Mouse (Mus musculus) testis, postnatal 10 days (tissue): ENCODE results near the gene Olfr153.
"Not testable (repeated sequence)": the region's sequence is repeated elsewhere in the genome, so short reads cannot be mapped to it uniquely, and the experiment has no call there.

Experiments
- DNase-seq: peaks from one replicate; pipeline ENCODE4 v3.0.0; 2021; ENCODE audit warnings: low spot score

Olfr153 gene

DNA sequence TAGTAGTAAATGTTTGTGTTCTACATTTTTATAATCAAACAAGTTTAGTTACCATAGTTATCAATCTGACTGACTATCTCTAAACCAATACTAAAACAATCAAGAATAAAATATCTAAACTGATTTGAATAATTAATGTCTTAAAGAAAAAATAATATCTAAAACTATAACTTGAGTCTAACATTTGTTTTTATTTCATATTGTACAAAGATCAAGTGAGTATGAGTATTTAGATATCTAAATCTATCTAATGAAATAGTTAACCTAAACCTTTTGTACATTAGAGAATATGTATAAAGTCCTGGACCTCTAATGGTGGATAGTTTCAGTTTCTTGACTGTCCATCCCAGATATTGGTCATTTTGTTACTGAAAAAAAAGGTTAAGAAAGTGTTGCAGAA lies at the start of gene Olfr153:
TSS of gene Olfr153 (plus strand) at position 301 of the 400 bp plus-strand sequence.
- DNase-seq, result no peak

DNA sequence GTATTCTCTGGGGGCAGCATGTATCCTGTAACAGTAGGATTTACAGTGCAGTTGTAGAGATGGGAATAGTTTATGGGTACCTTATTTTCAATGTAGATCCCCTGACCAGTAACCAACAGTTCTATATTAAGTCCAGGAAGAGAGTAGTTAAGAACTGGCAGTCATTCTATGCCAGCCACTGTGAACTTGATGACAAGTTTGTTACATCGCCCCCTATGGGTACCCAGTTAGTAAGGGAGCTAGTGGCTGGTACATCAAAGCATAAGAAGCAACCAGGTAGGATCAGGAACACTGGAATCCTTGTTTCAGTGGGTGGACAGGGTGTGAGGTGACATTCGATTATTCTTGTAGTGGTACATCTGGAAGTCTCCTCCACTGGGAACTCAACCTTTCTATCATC lies 49.3 kb upstream of the Olfr153 start:
- no peak for DNase-seq

GRCm38 (mm10) chr2:87496993-87497392 lies 34.6 kb upstream of the Olfr153 start, which contains the start of gene Pramel7:
Pramel7 (minus strand) TSS chr2:87497093.
- DNase-seq, result not testable (repeated sequence)

DNA sequence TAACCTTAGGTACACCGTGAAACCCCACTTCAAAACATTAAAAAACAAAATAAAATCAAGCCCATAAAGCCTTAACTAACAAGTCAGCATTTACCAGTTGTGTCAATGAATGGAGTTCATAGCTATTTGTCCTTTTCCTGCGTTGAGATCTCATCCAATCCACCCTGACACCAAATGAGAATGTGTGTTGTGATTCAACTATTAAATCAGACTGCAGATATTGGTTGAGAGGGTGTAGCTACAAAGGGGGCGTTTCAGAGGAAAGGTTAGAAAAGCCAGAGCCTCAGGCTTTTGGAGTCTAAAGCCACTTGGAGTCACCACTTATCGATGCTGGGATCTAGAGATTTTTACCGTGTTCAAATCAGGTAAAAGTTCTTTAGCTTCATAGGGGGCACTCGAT lies 25.3 kb upstream of the Olfr153 start, which contains the start of gene Pramel6:
TSS of gene Pramel6 (plus strand) at position 301 of the 400 bp plus-strand sequence.
- no peak for DNase-seq

- no peak for DNase-seq
These were observed 16.6 kb upstream of the Olfr153 start for GRCm38 (mm10) chr2:87515046-87515445.

DNA sequence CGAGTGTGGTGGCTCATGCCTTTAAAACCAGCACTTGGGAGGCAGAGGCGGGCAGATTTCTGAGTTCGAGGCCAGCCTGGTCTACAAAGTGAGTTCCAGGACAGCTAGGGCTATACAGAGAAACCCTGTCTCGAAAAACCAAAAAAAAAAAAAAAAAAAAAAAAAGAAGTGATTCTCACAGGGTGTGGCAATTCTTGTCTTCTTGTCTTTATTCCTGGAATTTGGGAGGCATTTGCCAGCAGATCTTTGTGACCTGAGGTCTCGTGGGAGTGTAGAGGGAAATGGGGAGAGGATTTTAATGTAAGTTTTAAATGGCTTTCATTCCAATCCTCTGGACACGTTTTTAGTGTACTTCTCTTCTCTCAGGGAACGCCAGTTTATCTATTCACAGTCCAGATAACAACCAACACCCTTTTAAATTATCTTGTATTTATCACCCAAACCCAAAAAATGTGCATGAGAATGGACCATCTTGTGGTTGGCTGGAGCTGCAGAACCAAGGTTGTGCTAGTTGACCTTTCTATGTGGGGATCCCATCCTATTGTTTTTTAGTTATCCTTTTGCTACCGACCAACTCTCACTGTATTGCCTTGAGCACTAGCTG lies 16.0 kb upstream of the Olfr153 start:
- no peak for DNase-seq

DNA sequence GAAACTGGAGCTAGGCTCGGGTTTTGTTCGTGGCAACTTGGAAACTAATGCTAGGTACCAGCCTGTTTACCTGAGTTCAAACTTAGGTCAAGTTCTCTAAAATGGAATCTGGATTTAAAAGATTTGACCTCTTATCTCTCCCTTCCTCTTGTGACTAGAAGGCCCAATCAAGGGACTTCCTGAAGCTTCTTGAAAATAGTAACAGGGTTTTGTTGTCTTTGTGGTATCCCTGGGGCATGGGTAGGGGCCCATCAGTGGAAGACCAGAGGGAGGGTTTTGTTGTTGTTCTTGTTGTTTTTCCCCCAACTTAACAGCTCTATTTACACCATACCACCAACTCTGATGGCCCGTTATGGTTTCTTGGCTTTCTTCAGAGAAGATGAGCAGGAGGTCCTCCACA lies 15.0 kb upstream of the Olfr153 start:
- DNase-seq, result no peak

GRCm38 (mm10) chr2:87520651-87521050 lies 10.9 kb upstream of the Olfr153 start:
- DNase-seq, result no peak

DNA sequence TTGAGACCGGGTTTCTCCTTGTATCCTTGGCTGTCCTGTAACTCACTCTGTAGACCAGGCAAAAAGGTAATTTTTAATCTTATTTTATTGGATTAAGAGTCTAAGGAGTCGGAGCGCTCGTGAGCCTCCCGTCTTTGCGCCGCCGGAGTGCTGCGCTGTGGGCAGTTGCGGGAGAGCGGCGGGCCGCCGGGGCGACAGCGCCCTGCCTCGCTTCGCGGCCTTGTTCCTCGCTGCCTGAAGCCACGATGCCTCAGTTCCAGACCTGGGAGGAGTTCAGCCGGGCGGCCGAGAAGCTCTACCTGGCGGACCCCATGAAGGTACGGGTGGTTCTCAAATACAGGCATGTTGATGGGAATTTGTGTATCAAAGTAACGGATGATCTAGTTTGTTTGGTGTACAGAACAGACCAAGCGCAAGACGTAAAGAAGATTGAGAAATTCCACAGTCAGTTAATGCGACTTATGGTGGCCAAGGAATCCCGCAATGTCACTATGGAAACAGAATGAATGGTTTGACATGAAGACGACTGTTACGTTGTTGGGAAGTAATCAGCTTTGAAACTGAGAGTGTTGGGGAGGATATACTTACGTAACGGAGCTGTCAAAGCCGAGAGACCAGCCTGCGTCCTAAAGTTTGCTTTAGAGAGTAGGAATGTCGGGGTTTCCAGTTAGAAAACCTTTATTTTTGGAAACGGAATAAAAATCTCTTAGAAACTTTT lies 5.5 kb upstream of the Olfr153 start:
- DNase-seq, result not testable (repeated sequence)

GRCm38 (mm10) chr2:87534826-87535225 lies 3.2 kb downstream of the Olfr153 start:
- DNase-seq, result no peak

GRCm38 (mm10) chr2:87545442-87545841 lies 13.8 kb downstream of the Olfr153 start, which contains the start of gene Olfr1128:
Olfr1128 (minus strand) TSS chr2:87545542.
- DNase-seq, result no peak

- not testable (repeated sequence) for DNase-seq
These were observed 42.0 kb downstream of the Olfr153 start, which contains the start of gene Olfr1129 for GRCm38 (mm10) chr2:87573602-87574001. Olfr1129 (plus strand) TSS chr2:87573902.
